Mouse (Mus musculus) frontal cortex, adult (tissue): ENCODE results near the gene Bsx.

Experiments used
- ATAC-seq: cut with Nextera tagmentation; 2 replicates; pipeline ENCODE4 v1.9.2; 2017; ENCODE audit warnings: mild to moderate bottlenecking, moderate library complexity, mixed read lengths; ENCODE audit not compliant: low TSS enrichment

Bsx gene

GRCm38 (mm10) chr9:40889389-40889788 is 15.5 kb downstream of the Bsx start:
- ATAC-seq: no peak

GRCm38 (mm10) chr9:40892456-40892855 is 18.5 kb downstream of the Bsx start:
- no peak for ATAC-seq

- ATAC-seq: no peak
Observed at GRCm38 (mm10) chr9:40907413-40907812, 33.5 kb downstream of the Bsx start.

GRCm38 (mm10) chr9:40908411-40908810 is 34.5 kb downstream of the Bsx start:
- no peak for ATAC-seq

DNA sequence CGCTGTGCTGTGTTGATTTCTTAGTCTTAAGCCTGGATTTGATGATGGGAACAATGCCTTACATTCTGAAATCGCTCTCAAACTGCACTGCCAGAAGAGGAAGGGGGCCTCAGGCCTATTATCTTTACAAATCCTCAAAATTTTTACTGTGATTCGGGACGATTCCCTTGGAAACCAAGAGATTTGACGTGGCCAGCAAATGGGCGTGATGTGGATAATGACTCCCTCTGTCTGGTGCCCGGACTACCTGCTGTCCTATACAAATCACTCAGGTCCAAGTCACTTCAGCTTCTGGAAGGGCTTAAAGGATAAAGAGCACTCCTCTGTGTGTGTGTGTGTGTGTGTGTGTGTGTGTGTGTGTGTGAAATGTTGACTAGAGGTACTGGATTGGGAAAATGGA is 35.0 kb downstream of the Bsx start:
- no peak for ATAC-seq

GRCm38 (mm10) chr9:40917871-40918613 is 44.1 kb downstream of the Bsx start:
- no peak for ATAC-seq

GRCm38 (mm10) chr9:40927351-40927980 is 53.5 kb downstream of the Bsx start:
- ATAC-seq: no peak
